Mouse (Mus musculus): ENCODE data around the gene Stpg1.

Stpg1 gene

DNA sequence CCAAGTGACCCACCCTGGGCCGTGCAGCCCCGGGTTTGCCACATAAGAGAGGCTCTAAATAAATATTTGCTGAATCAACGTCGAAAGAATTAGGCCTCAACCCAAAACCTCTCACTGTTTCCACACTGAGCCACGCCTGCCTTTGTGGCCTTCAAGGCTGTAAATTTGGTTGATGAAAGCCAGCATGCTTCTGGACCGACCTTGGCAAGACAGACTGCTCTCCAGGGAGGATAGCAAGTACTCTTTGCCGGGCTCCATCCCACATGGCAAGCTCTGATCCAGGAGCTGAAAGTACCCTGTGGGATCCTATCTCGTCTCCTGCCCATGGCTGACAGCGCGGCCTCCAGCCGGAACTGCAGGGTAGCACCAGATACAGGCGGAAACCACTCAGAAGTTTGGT is 14.9 kb downstream of the Stpg1 start:
- in situ Hi-C loops (cut with MboI; ENCODE audit: low sequenced_read_pairs) = no loop called here

DNA sequence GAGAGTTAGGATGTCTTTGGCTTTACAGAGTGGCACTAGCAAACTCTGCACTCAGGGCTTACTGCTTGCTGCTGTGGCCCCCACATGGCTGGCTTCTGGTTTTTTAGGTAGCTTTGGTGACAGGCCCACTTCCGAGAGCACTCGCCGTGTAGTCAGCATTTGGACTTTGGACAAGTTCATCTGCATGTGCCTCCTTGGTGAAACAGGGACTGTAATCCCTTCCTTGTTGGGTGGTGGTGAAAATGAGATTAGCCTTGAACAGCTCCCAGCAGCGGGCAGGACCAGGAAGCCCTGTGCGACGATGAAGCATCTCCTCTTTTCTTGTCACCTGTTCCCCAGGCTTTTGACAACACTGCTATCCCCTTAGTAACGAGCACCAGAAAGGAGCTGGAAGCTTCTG is 19.3 kb downstream of the Stpg1 start:
- in situ Hi-C loops (cut with MboI; ENCODE audit: low sequenced_read_pairs) = no loop called here

- in situ Hi-C loops (cut with MboI; ENCODE audit: low sequenced_read_pairs) = loop anchor here (5.0 kb wide), 1 partner anchor 152 kb away; no protein-coding TSS in a partner anchor
These were observed 20.3 kb downstream of the Stpg1 start for GRCm38 (mm10) chr4:135514925-135515324.

- in situ Hi-C loops (cut with MboI; ENCODE audit: low sequenced_read_pairs) = loop anchor here (5.0 kb wide), 1 partner anchor 151 kb away; no protein-coding TSS in a partner anchor
These were observed 22.0 kb downstream of the Stpg1 start for GRCm38 (mm10) chr4:135516351-135517316.

DNA sequence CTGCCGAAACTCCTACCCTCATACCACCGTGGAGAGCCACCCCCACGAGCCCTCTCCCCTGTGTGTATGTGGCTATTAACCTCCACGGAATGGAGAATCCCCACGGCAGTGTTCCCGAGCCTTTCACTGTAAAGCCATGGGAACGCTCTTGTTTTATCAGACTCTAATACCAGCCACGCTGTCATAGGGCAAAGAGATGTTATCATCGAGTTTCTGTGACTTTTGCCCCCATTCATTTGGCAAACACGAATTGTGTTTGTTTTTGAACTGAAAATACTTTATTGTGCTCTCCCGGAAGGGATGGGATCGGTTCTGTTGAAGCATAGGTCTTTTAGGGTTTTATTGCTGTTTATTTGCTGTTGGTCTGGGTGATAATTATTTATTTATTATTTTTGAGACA is 23.5 kb downstream of the Stpg1 start:
- in situ Hi-C loops (cut with MboI; ENCODE audit: low sequenced_read_pairs) = loop anchor here (5.0 kb wide), 1 partner anchor 149 kb away; no protein-coding TSS in a partner anchor

DNA sequence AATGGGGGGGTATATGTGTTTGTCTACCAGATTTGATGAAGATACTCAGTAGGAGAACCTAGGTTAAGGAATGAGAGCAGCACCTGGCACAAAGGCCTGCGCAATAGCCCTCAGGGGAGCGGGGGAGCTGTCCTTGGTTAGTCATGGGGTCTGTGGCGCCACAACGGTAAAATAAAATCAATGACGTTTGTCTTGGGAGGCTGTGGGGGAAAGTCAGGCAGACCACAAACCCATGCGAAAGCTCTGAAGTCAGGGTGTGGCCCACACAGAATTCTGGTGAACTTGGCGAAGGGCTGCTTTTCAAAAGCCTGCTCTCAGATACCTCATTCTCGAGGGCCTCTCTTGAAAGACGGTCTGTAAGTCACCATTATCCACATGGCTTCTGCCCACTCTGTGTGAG is 25.8 kb downstream of the Stpg1 start:
- in situ Hi-C loops (cut with MboI; ENCODE audit: low sequenced_read_pairs) = no loop called here

- in situ Hi-C loops (cut with MboI; ENCODE audit: low sequenced_read_pairs) = no loop called here
These were observed 29.3 kb downstream of the Stpg1 start for GRCm38 (mm10) chr4:135523939-135524338.

DNA sequence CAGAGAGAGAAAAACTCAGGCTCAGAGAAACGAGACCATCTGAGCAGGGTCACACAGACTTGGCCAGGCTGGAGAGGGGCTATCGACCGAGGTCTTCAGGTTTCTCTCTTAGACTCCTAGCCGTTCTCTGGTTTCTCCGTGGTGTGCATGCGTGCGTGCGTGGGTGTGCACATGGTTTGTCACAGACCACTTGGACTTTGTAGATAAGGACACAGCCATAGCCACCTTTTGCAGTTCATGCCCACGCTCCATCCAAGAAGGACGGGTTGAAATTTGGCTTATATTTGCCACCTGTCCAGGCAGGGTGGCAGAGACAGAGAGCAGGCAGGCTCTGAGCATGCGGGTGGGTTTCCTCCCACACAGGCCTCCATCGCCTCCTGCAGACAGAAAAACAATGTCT is 30.5 kb downstream of the Stpg1 start:
- in situ Hi-C loops (cut with MboI; ENCODE audit: low sequenced_read_pairs) = no loop called here

DNA sequence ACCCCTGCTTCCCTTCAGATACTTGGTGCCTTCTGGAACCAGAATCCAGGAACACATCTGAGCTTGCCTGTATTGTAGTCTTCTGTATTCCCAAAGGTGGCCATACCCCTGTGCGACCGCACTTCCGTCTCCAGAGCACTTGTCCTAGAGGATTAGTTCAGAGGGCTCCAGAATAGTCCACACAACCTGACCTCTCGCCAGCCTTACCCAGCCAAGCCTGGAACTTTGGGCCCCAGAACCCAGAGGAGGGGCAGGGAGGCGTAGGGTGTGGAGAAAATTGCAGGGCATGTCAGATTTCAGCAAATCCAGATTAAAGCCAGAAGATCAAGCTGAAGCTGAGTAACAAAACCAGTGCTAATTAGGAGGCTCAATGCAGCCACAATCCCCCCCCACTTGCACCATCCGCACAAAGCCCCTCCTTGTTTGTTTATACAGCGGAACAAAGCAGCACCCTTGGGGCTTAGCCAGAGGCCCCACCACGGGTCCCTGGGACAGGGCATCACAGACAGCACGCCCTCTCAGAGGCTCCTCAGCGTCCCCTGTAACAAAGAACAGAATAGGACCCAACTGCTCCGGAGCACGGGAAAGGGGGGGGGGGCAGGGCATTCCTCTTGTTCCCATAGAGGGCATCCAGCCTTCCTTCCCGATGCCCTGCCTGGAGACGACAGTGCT is 31.6 kb downstream of the Stpg1 start:
- in situ Hi-C loops (cut with MboI; ENCODE audit: low sequenced_read_pairs) = no loop called here

DNA sequence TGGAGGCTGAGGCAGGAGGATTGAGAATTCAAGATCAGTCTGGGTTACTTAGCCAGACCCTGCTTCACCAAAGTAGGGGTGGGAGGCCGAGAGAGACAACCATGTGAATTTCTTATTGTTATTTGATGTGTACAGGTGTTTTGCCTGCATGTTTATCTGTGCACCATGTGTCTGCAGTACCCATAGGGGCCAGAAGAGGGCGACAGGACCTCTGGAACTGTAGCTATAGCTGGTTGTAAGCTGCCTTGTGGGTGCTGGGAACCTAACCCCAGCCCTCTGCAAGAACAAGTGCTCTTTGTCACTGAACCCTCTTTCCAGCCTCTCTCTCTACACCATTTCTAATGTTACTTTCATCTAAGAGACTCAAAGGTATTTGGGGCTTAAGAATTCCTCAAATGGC is 35.7 kb downstream of the Stpg1 start:
- in situ Hi-C loops (cut with MboI; ENCODE audit: low sequenced_read_pairs) = no loop called here

- in situ Hi-C loops (cut with MboI; ENCODE audit: low sequenced_read_pairs) = no loop called here
These were observed 36.6 kb downstream of the Stpg1 start for GRCm38 (mm10) chr4:135531236-135531635.

DNA sequence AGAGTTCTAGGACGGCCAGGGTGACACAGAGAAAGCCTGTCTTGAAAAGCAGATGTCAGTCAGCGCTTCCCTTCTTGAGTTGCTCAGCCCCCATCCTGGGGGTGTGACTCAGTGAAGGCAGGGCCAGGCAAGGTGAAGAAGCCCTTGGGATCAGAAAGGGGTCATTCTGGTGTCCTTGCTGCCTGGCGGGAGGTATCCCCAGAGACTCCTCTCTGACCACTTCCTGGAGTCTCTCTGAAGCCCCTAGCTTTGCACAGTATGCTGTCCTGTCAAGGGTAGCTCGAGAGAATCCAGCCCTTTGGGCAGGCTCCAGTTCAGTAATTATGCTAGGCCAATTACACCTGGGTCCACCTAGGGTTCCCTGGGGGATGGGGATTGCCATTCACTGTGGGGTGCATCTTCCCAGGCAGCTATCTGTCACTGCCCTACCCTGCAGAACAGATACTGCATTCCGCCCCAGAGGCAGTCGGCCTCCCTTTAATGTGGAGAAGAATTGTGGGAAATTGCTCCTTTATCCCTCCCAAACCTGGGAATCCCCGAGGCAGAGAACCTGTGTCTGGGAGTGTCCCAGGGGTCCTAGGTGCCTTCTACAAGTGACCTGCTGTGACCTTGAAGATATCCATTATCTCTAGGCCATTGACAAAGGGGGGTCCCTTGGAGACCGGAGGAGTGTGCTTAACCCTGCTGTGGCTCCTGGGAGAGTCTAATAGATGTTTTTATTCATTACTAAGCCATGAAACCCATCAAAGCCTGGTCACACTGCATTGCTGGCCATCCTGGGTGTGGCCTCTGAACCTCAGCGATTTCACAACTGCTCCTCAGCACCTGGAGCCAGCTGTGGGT is 37.4 kb downstream of the Stpg1 start:
- in situ Hi-C loops (cut with MboI; ENCODE audit: low sequenced_read_pairs) = no loop called here

- in situ Hi-C loops (cut with MboI; ENCODE audit: low sequenced_read_pairs) = no loop called here
These were observed 38.4 kb downstream of the Stpg1 start for GRCm38 (mm10) chr4:135533001-135533400.

DNA sequence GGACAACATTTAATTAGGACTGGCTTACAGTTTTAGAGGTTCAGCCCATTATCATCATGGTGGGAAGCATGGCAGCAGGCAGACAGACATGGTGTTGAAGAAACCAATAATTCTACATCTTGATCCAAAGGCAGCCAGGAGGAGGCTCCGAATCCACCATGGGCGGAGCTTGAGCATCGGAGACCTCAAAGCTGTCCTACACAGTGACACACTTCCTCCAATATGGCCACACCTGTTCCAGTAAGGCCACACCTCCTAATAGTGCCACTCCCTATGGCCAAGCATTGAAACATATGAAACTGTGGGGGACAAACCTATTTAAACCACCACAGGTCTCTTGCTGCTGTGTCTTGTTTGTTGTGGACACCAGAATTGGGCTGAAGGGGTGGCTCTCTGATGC is 40.4 kb downstream of the Stpg1 start:
- in situ Hi-C loops (cut with MboI; ENCODE audit: low sequenced_read_pairs) = no loop called here

DNA sequence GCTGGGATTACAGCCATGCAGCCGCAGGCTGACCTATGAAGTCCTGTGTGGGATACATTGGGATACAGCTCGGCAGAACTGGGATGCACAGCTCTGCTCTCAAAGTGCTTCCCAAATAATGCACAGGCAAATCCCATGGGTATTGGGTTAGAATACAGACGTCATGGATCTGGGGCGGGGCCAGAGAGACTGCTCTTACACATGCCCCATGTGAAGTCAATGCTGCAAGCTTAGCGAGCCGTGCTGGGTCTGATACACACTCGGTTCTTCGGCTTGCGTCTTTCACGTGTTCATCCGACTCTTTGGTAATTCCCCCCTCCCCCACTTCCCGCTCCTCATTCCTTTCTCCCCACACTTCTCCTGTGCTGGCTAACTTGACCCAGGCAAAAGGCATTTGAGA is 44.5 kb downstream of the Stpg1 start:
- in situ Hi-C loops (cut with MboI; ENCODE audit: low sequenced_read_pairs) = no loop called here

GRCm38 (mm10) chr4:135540057-135540456 is 45.5 kb downstream of the Stpg1 start:
- in situ Hi-C loops (cut with MboI; ENCODE audit: low sequenced_read_pairs) = no loop called here

GRCm38 (mm10) chr4:135544284-135544683 is 49.7 kb downstream of the Stpg1 start:
- in situ Hi-C loops (cut with MboI; ENCODE audit: low sequenced_read_pairs) = no loop called here

GRCm38 (mm10) chr4:135545080-135545511 is 50.5 kb downstream of the Stpg1 start:
- in situ Hi-C loops (cut with MboI; ENCODE audit: low sequenced_read_pairs) = no loop called here

GRCm38 (mm10) chr4:135546008-135546407 is 51.4 kb downstream of the Stpg1 start:
- in situ Hi-C loops (cut with MboI; ENCODE audit: low sequenced_read_pairs) = no loop called here

DNA sequence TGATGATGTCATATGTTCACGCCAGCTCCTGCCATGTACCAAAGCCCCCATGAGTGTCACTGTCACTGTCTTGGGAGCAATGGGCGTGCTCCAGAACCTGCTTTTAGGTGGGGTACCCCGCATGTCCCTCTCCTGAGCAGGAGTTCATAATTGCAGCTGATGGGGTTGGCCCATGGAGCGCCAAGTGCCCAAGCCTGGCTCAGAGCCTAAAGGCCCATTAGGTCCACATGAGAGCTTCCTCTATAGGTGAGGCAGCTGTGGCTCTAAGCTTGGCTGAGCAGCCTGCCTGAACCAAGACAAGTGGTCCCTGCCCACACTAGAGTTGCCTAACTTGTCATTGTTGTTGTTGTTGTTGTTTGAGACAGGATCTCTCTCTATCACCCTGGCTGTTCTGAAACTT is 52.2 kb downstream of the Stpg1 start:
- in situ Hi-C loops (cut with MboI; ENCODE audit: low sequenced_read_pairs) = no loop called here

DNA sequence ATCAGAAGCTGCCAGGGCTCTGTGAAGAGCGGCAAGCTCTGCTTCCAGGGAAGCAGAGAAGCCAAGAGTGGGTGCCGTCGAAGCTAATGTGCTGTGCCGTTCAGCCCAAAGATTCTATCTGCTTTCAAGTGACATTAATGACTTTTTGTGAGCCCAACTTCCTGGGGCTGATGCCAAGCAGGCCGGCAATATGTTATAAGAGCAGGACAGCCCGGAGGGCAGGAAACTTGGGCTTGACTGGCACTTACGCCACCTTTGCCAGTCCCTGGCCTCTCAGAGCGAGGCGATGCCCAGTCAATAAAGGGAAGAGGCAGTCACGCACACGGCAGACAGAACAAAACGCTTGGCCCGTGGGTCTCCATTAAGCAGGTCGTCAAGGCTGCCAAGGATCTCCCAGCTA is 53.0 kb downstream of the Stpg1 start:
- in situ Hi-C loops (cut with MboI; ENCODE audit: low sequenced_read_pairs) = no loop called here
